ENCODE assay signal across 8 mouse cellular contexts in the genomic region with DNA sequence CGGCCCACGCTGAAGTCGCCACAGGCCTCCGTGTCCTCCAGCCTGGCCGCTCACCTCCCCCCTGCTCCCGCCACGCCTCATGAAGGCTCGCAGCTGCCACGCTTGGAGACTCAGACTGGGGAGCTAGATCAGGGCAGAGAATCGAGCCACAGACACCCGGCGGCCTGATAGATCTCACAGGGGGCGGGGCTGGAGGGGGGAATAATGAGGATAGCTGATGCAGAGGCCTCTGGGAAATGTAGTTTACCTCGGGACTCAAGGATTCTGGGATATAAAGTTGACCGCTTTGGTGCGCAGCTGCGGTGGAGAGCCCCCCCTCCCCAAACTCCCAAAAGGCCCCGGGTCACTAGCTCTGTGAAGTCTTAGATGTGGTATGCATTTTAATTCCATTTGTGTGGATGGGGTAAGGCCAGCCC. TPM values are rescaled to one million over a fixed set of nuclear protein-coding genes. Genes with fewer than 3 reads are reported as not detected.
DNase-seq lines count a peak whose midpoint lies in the region; ATAC-seq lines count a peak whose summit lies in the region.

TSS of gene Zfp354b (minus strand) at position 183 of the 416 bp plus-strand sequence.

- H3K27me3 ChIP-seq in embryonic facial prominence, embryonic 13.5 days = peaks cover 13% of the 10 kb centered on the region
- peaks cover 14% of the 10 kb centered on the region for H3K27me3 ChIP-seq in limb, embryonic 12.5 days
- no peaks in the 10 kb centered on the region for H3K27me3 ChIP-seq in midbrain, embryonic 13.5 days

- peaks cover 10% of the 10 kb centered on the region for H3K4me1 ChIP-seq in embryonic facial prominence, embryonic 13.5 days
- peaks cover 6% of the 10 kb centered on the region for H3K4me1 ChIP-seq in limb, embryonic 12.5 days (replicated peaks)
- peaks cover 12% of the 10 kb centered on the region for H3K4me1 ChIP-seq in midbrain, embryonic 13.5 days (replicated peaks)

- peak within 1 kb of the TSS; percentile 65 for H3K4me3 ChIP-seq in embryonic facial prominence, embryonic 13.5 days
- peak within 1 kb of the TSS; percentile 70 for H3K4me3 ChIP-seq in limb, embryonic 12.5 days (replicated peaks)
- peak within 1 kb of the TSS; percentile 60 for H3K4me3 ChIP-seq in midbrain, embryonic 13.5 days (replicated peaks)

- H3K9me3 ChIP-seq in embryonic facial prominence, embryonic 13.5 days = no peaks in the 10 kb centered on the region
- H3K9me3 ChIP-seq in limb, embryonic 12.5 days = no peaks in the 10 kb centered on the region
- H3K9me3 ChIP-seq in midbrain, embryonic 13.5 days = no peaks in the 10 kb centered on the region

- H3K27ac ChIP-seq in embryonic facial prominence, embryonic 13.5 days = no peak within 1 kb of the TSS
- H3K27ac ChIP-seq in limb, embryonic 12.5 days = no peak within 1 kb of the TSS
- peak within 1 kb of the TSS; percentile 79 for H3K27ac ChIP-seq in midbrain, embryonic 13.5 days

- ATAC-seq in embryonic facial prominence, embryonic 13.5 days (ENCODE audit: insufficient number of reproducible peaks, insufficient read depth, low FRiP score, low TSS enrichment, low read depth) = peak; percentile 86
- ATAC-seq in limb, embryonic 12.5 days (ENCODE audit: insufficient number of reproducible peaks, insufficient read depth, low FRiP score, low TSS enrichment, low read depth) = peak; percentile 93
- ATAC-seq in midbrain, embryonic 13.5 days = peak; percentile 96
- ATAC-seq in inflammation-experienced regulatory T-cells, adult 6 months = no peak

- H3K4me2 ChIP-seq in embryonic facial prominence, embryonic 13.5 days = peak within 1 kb of the TSS; percentile 79
- peak within 1 kb of the TSS; percentile 93 for H3K4me2 ChIP-seq in limb, embryonic 12.5 days
- peak within 1 kb of the TSS; percentile 85 for H3K4me2 ChIP-seq in midbrain, embryonic 13.5 days (replicated peaks)

- DNase-seq in adrenal gland, postnatal 4 days (ENCODE audit: low spot score in 2 of 2) = peak; percentile 21 to 60
- peak; percentile 81 to 84 for DNase-seq in heart, adult 9 months (ENCODE audit: low spot score in 2 of 2)
- DNase-seq in kidney, adult 9 months = peak; percentile 88
- peak; percentile 41 to 56 for DNase-seq in spleen, adult 18-20 months

- peak within 1 kb of the TSS; percentile 81 for H3K9ac ChIP-seq in embryonic facial prominence, embryonic 13.5 days
- H3K9ac ChIP-seq in limb, embryonic 12.5 days (replicated peaks) = peak within 1 kb of the TSS; percentile 77
- peak within 1 kb of the TSS; percentile 74 for H3K9ac ChIP-seq in midbrain, embryonic 13.5 days (replicated peaks)

- under 1% methylated on average over 18 of the region's 18 CpGs for WGBS in embryonic facial prominence, embryonic 13.5 days
- WGBS in limb, embryonic 12.5 days = under 1% methylated on average over 18 of the region's 18 CpGs
- WGBS in midbrain, embryonic 13.5 days = under 1% methylated on average over 18 of the region's 18 CpGs

- H3K36me3 ChIP-seq in embryonic facial prominence, embryonic 13.5 days = no peaks in the 10 kb centered on the region
- H3K36me3 ChIP-seq in limb, embryonic 12.5 days = no peaks in the 10 kb centered on the region
- H3K36me3 ChIP-seq in midbrain, embryonic 13.5 days = no peaks in the 10 kb centered on the region

RNA-seq across cellular contexts. Expression of gene Zfp354b, which starts in this region (rescaled TPM):
- total RNA-seq in adrenal gland, postnatal 4 days (2021) = 1 to 10 TPM; 1.8 to 2.9 TPM
- polyA plus RNA-seq in embryonic facial prominence, embryonic 13.5 days (2015; fragmentation: Nextera tagmentation; extraction: Ambion mirVana) = 1.4 and 2.1 TPM in 2 replicates
- polyA plus RNA-seq in limb, embryonic 12.5 days (2016; fragmentation: Nextera tagmentation; extraction: Ambion mirVana) = 1.4 and 1.8 TPM in 2 replicates
- 2.9 TPM in 2 replicates for polyA plus RNA-seq in midbrain, embryonic 13.5 days (2015; fragmentation: Nextera tagmentation; extraction: Ambion mirVana)
- polyA plus RNA-seq in inflammation-experienced regulatory T-cells, adult 6 months (2017; shearing (Covaris generic)) = not detected
